Mouse (Mus musculus): ENCODE data around the gene Tob2. TPM values are rescaled to one million over a fixed set of nuclear protein-coding genes. Genes with fewer than 3 reads are reported as not detected.

Gene Tob2
- polyA plus RNA-seq, 1 experiment: 64.6 TPM

DNA sequence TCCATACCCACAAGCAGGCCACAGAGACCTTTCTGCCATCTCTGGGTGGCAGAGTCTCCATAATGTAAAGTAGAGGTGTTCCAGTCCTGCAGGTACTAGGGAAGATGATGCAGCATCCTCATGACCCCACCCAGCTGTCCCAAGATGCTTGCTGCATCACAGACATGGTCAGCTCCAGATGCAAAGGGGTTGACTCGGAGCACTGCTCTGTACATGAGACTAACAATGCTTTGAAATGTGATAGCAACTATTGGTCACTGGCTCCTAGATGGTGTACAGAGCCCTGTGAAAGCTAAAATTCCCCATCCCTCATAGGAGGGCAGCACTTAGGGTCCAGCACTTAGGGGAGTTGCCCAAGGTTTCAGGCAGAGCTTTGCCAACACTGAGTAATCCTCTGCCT, 54.4 kb downstream of the Tob2 start:
- Histone ChIP-seq H3K4me3 (ENCODE audit: control insufficient read depth, insufficient read depth, low read length) (no peak overlapping the region), H3K27me3 (ENCODE audit: control insufficient read depth, insufficient read depth, low read length) (no peaks in the 10 kb centered on the region), H3K36me3 (ENCODE audit: control insufficient read depth, insufficient read depth, low read length) (no peaks in the 10 kb centered on the region), H3K27ac (ENCODE audit: control insufficient read depth, insufficient read depth, low read length) (no peak overlapping the region), H3K4me1 (replicated peaks; ENCODE audit: control insufficient read depth, insufficient read depth, low read length) (peaks cover 12% of the 10 kb centered on the region)
- 88% methylated on average over 1 of the region's 1 CpGs for WGBS
- DNase-seq: no peak
- no peak for TF ChIP-seq POLR2A (IDR thresholded peaks at IDR 0.05; ENCODE audit: control insufficient read depth, extremely low read depth, insufficient read depth, low read length, poor library complexity)
- TF ChIP-seq CTCF (IDR thresholded peaks at IDR 0.05; ENCODE audit: borderline replicate concordance, control insufficient read depth, extremely low read depth, insufficient read depth, low read length, poor library complexity): no peak

GRCm38 (mm10) chr15:81803425-81803951, 55.1 kb downstream of the Tob2 start:
- Histone ChIP-seq H3K36me3 (ENCODE audit: control insufficient read depth, insufficient read depth, low read length) (no peaks in the 10 kb centered on the region), H3K4me3 (ENCODE audit: control insufficient read depth, insufficient read depth, low read length) (no peak overlapping the region), H3K27me3 (ENCODE audit: control insufficient read depth, insufficient read depth, low read length) (no peaks in the 10 kb centered on the region), H3K27ac (ENCODE audit: control insufficient read depth, insufficient read depth, low read length) (no peak overlapping the region), H3K4me1 (replicated peaks; ENCODE audit: control insufficient read depth, insufficient read depth, low read length) (peaks cover 12% of the 10 kb centered on the region)
- TF ChIP-seq POLR2A (IDR thresholded peaks at IDR 0.05; ENCODE audit: control insufficient read depth, extremely low read depth, insufficient read depth, low read length, poor library complexity) (no peak), CTCF (IDR thresholded peaks at IDR 0.05; ENCODE audit: borderline replicate concordance, control insufficient read depth, extremely low read depth, insufficient read depth, low read length, poor library complexity) (no peak)
- WGBS: 80% methylated on average over 4 of the region's 4 CpGs
- no peak for DNase-seq

GRCm38 (mm10) chr15:81802941-81803351, 55.6 kb downstream of the Tob2 start:
- 22% methylated on average over 8 of the region's 8 CpGs for WGBS
- H3K4me3 ChIP-seq (ENCODE audit: control insufficient read depth, insufficient read depth, low read length): peak overlapping the region; percentile 13; the same call in 1 of the 2 replicates
- H3K27me3 ChIP-seq (ENCODE audit: control insufficient read depth, insufficient read depth, low read length): no peaks in the 10 kb centered on the region
- no peak for TF ChIP-seq POLR2A (IDR thresholded peaks at IDR 0.05; ENCODE audit: control insufficient read depth, extremely low read depth, insufficient read depth, low read length, poor library complexity)
- no peak for TF ChIP-seq CTCF (IDR thresholded peaks at IDR 0.05; ENCODE audit: borderline replicate concordance, control insufficient read depth, extremely low read depth, insufficient read depth, low read length, poor library complexity)
- no peaks in the 10 kb centered on the region for H3K36me3 ChIP-seq (ENCODE audit: control insufficient read depth, insufficient read depth, low read length)
- DNase-seq: no peak
- no peak overlapping the region for H3K27ac ChIP-seq (ENCODE audit: control insufficient read depth, insufficient read depth, low read length)
- peaks cover 12% of the 10 kb centered on the region for H3K4me1 ChIP-seq (replicated peaks; ENCODE audit: control insufficient read depth, insufficient read depth, low read length)

GRCm38 (mm10) chr15:81802001-81802890, 56.4 kb downstream of the Tob2 start, which contains the start of gene Tef:
TSS of gene Tef (plus strand) at chr15:81802421.
- no peak for TF ChIP-seq POLR2A (IDR thresholded peaks at IDR 0.05; ENCODE audit: control insufficient read depth, extremely low read depth, insufficient read depth, low read length, poor library complexity)
- TF ChIP-seq CTCF (IDR thresholded peaks at IDR 0.05; ENCODE audit: borderline replicate concordance, control insufficient read depth, extremely low read depth, insufficient read depth, low read length, poor library complexity): no peak
- Histone ChIP-seq H3K27ac (ENCODE audit: control insufficient read depth, insufficient read depth, low read length) (no peak within 1 kb of the TSS), H3K36me3 (ENCODE audit: control insufficient read depth, insufficient read depth, low read length) (no peaks in the 10 kb centered on the region), H3K27me3 (ENCODE audit: control insufficient read depth, insufficient read depth, low read length) (no peaks in the 10 kb centered on the region), H3K4me3 (ENCODE audit: control insufficient read depth, insufficient read depth, low read length) (peak within 1 kb of the TSS; percentile 13), H3K4me1 (replicated peaks; ENCODE audit: control insufficient read depth, insufficient read depth, low read length) (peaks cover 12% of the 10 kb centered on the region)
- WGBS: 17% methylated on average over 19 of the region's 19 CpGs
- peak; percentile 67 for DNase-seq

- Histone ChIP-seq H3K4me1 (replicated peaks; ENCODE audit: control insufficient read depth, insufficient read depth, low read length) (peaks cover 12% of the 10 kb centered on the region), H3K27me3 (ENCODE audit: control insufficient read depth, insufficient read depth, low read length) (no peaks in the 10 kb centered on the region), H3K4me3 (ENCODE audit: control insufficient read depth, insufficient read depth, low read length) (no peak overlapping the region), H3K27ac (ENCODE audit: control insufficient read depth, insufficient read depth, low read length) (no peak overlapping the region), H3K36me3 (ENCODE audit: control insufficient read depth, insufficient read depth, low read length) (no peaks in the 10 kb centered on the region)
- DNase-seq: no peak
- WGBS: 79% methylated on average over 3 of the region's 3 CpGs
- TF ChIP-seq CTCF (IDR thresholded peaks at IDR 0.05; ENCODE audit: borderline replicate concordance, control insufficient read depth, extremely low read depth, insufficient read depth, low read length, poor library complexity) (no peak), POLR2A (IDR thresholded peaks at IDR 0.05; ENCODE audit: control insufficient read depth, extremely low read depth, insufficient read depth, low read length, poor library complexity) (no peak)
These were observed 58.2 kb downstream of the Tob2 start for GRCm38 (mm10) chr15:81800391-81800790.

DNA sequence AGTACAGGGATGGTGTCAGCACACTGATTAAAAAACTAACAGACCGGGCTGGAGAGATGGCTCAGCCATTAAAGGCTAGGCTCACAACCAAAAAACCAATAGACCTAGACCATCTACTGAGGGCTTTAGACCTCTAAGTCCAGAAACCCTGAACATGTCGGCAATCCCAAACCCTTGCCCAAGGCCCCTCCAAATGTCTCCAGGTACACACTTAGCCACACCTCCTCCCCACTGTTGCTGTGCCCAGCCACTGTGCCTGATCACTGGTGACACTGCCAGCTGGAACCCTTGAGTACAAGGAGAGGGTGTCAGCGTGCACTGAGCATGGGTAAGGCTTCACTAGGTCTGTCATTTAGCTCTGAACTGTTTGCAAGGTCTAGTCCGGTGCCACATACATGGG, 60.2 kb downstream of the Tob2 start:
- Histone ChIP-seq H3K4me3 (ENCODE audit: control insufficient read depth, insufficient read depth, low read length) (no peak overlapping the region), H3K4me1 (replicated peaks; ENCODE audit: control insufficient read depth, insufficient read depth, low read length) (peaks cover 12% of the 10 kb centered on the region), H3K27me3 (ENCODE audit: control insufficient read depth, insufficient read depth, low read length) (no peaks in the 10 kb centered on the region), H3K27ac (ENCODE audit: control insufficient read depth, insufficient read depth, low read length) (no peak overlapping the region), H3K36me3 (ENCODE audit: control insufficient read depth, insufficient read depth, low read length) (no peaks in the 10 kb centered on the region)
- WGBS: 95% methylated on average over 4 of the region's 4 CpGs
- no peak for DNase-seq
- no peak for TF ChIP-seq CTCF (IDR thresholded peaks at IDR 0.05; ENCODE audit: borderline replicate concordance, control insufficient read depth, extremely low read depth, insufficient read depth, low read length, poor library complexity)
- no peak for TF ChIP-seq POLR2A (IDR thresholded peaks at IDR 0.05; ENCODE audit: control insufficient read depth, extremely low read depth, insufficient read depth, low read length, poor library complexity)

Other genes with a start within 250 kb of the Tob2 start
- 35.4 and 35.6 TPM in 2 replicates for gene L3mbtl2, start 194.9 kb downstream of the Tob2 start, polyA plus RNA-seq (2012; rRNA removed)
- 1.7 TPM in 2 replicates for gene Chadl, start 161.5 kb downstream of the Tob2 start, polyA plus RNA-seq (2012; rRNA removed)
- gene Zc3h7b, start 113.7 kb downstream of the Tob2 start, polyA plus RNA-seq (2012; rRNA removed): 42.3 and 49.5 TPM in 2 replicates
- gene Rangap1, start 113.3 kb downstream of the Tob2 start, polyA plus RNA-seq (2012; rRNA removed): 73.9 and 82.0 TPM in 2 replicates
- 29.3 and 34.6 TPM in 2 replicates for gene Tef, start 56.4 kb downstream of the Tob2 start, polyA plus RNA-seq (2012; rRNA removed)
- 71.7 and 87.9 TPM in 2 replicates for gene Phf5a, start 13.1 kb upstream of the Tob2 start, polyA plus RNA-seq (2012; rRNA removed)
- 342 and 377 TPM in 2 replicates for gene Aco2, start 13.5 kb upstream of the Tob2 start, polyA plus RNA-seq (2012; rRNA removed)
- 16.7 and 17.5 TPM in 2 replicates for gene Polr3h, start 67.4 kb upstream of the Tob2 start, polyA plus RNA-seq (2012; rRNA removed)
- gene Csdc2, start 78.0 kb upstream of the Tob2 start, polyA plus RNA-seq (2012; rRNA removed): 1.9 and 6.8 TPM in 2 replicates
- 64.1 and 68.7 TPM in 2 replicates for gene Pmm1, start 102.1 kb upstream of the Tob2 start, polyA plus RNA-seq (2012; rRNA removed)
- gene 1700029P11Rik, start 121.7 kb upstream of the Tob2 start, polyA plus RNA-seq (2012; rRNA removed): not detected in 2 replicates
- 183 and 225 TPM in 2 replicates for gene Xrcc6, start 129.0 kb upstream of the Tob2 start, polyA plus RNA-seq (2012; rRNA removed)
- gene Desi1, start 175.1 kb upstream of the Tob2 start, polyA plus RNA-seq (2012; rRNA removed): 199 and 252 TPM in 2 replicates
- gene Snu13, start 188.8 kb upstream of the Tob2 start, polyA plus RNA-seq (2012; rRNA removed): 122 and 134 TPM in 2 replicates
- gene 4930407I10Rik, start 200.4 kb upstream of the Tob2 start, polyA plus RNA-seq (2012; rRNA removed): 0.04 TPM in 1 of 2 replicates, not detected in the other
- 0.08 and 0.11 TPM in 2 replicates for gene Mei1, start 211.2 kb upstream of the Tob2 start, polyA plus RNA-seq (2012; rRNA removed)